ENCODE assay signal across 1 mouse cellular context in the genomic region with DNA sequence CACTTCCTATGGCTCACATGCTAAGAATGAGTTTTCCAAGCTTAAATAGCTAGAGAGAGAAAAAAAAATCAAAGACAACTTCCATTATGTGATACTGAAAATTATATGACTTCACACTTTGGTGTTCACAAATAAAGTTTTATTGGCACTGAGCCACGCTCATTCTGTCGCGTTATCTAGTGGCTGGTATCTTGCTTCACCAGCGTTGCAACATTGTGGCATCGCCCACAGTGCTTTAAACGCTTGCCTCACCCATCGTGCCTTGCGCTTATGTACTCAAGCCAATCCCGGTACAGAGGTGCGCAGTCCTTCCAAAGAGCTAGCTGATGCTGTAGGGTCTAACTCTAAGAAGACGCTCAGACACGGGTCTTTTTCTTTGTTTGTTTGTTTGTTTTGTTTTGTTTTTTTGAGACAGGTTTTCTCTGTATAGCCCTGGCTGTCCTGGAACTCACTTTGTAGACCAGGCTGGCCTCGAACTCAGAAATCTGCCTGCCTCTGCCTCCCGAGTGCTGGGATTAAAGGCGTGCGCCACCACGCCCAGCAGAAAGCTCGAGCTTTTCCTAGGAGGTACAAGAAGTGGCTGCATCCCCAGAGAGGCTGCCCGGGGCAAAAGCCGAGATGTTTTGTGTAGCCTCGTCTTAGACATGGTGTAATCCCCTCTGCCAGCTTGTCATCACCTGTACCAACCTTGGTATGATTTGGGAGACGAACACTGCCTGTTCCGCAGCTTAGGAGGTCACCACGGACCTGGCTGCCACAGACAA.
TF ChIP-seq lines count a peak whose summit lies in the region.

No protein-coding gene starts in this region.

TF ChIP-seq in MEL, 35 proteins besides CTCF, POLR2A, EP300 and RAD21:
- peak; percentile 46 for TF ChIP-seq KAT2A (conservative IDR thresholded peaks at IDR 0.05; ENCODE audit: low read depth, low read length)
- no peak for TF ChIP-seq CHD1 (IDR thresholded peaks at IDR 0.05; ENCODE audit: low read depth, low read length)
- 0 out of 2 replicates have a peak, but pooled peaks have one; percentile 33 for TF ChIP-seq NRF1 (IDR thresholded peaks at IDR 0.05; ENCODE audit: insufficient read depth, low read depth, low read length, poor library complexity, severe bottlenecking)
- 0 out of 2 replicates have a peak, but pooled peaks have one; percentile 49 for TF ChIP-seq GABPA (IDR thresholded peaks at IDR 0.05; ENCODE audit: low read depth, low read length)
- TF ChIP-seq UBTF (IDR thresholded peaks at IDR 0.05; ENCODE audit: borderline replicate concordance, insufficient read depth, low read depth, low read length): no peak
- TF ChIP-seq RCOR1 (IDR thresholded peaks at IDR 0.05; ENCODE audit: low read depth, low read length): peak; percentile 93
- TF ChIP-seq TAL1 (IDR thresholded peaks at IDR 0.05; ENCODE audit: low read length): peak; percentile 79
- TF ChIP-seq MAZ (IDR thresholded peaks at IDR 0.05; ENCODE audit: low read depth, low read length): no peak
- TF ChIP-seq MAX (IDR thresholded peaks at IDR 0.05; ENCODE audit: low read length): peak; percentile 91
- TF ChIP-seq MYB (IDR thresholded peaks at IDR 0.05; ENCODE audit: low read depth, low read length): 0 out of 2 replicates have a peak, but pooled peaks have one; percentile 12
- TF ChIP-seq NELFE (IDR thresholded peaks at IDR 0.05; ENCODE audit: low read depth, low read length): peak; percentile 30; the same call in 1 of the 2 replicates
- no peak for TF ChIP-seq ZKSCAN1 (IDR thresholded peaks at IDR 0.05; ENCODE audit: low read depth, low read length)
- TF ChIP-seq ELF1 (IDR thresholded peaks at IDR 0.05; ENCODE audit: low read depth, low read length): 0 out of 2 replicates have a peak, but pooled peaks have one; percentile 30
- no peak for TF ChIP-seq BHLHE40 (IDR thresholded peaks at IDR 0.05; ENCODE audit: borderline replicate concordance, low read depth, low read length)
- peak; percentile 61; the same call in 1 of the 2 replicates for TF ChIP-seq POLR2AphosphoS2 (IDR thresholded peaks at IDR 0.05; ENCODE audit: low read length)
- TF ChIP-seq TBP (IDR thresholded peaks at IDR 0.05; ENCODE audit: low read depth, low read length): peak; percentile 91
- TF ChIP-seq ZNF384 (IDR thresholded peaks at IDR 0.05; ENCODE audit: low read depth, low read length): peak; percentile 82
- TF ChIP-seq MAFK (IDR thresholded peaks at IDR 0.05; ENCODE audit: borderline replicate concordance, low read depth, low read length): no peak
- TF ChIP-seq JUND (IDR thresholded peaks at IDR 0.05; ENCODE audit: low read depth, low read length): no peak
- peak; percentile 95 for TF ChIP-seq GATA1 (IDR thresholded peaks at IDR 0.05; ENCODE audit: low read depth, low read length)
- TF ChIP-seq E2F4 (IDR thresholded peaks at IDR 0.05; ENCODE audit: borderline replicate concordance, low read depth, low read length): no peak
- no peak for TF ChIP-seq USF2 (IDR thresholded peaks at IDR 0.05; ENCODE audit: borderline replicate concordance in 1 of 2, insufficient read depth in 1 of 2, low read depth in 1 of 2, low read length in 2 of 2)
- TF ChIP-seq SIN3A (IDR thresholded peaks at IDR 0.05; ENCODE audit: low read length): peak; percentile 89
- peak; percentile 94 for TF ChIP-seq MYC (IDR thresholded peaks at IDR 0.05; ENCODE audit: low read depth, low read length)
- TF ChIP-seq POLR2AphosphoS5 (IDR thresholded peaks at IDR 0.05; ENCODE audit: borderline replicate concordance, low read depth, low read length): no peak
- peak; percentile 25; the same call in 1 of the 2 replicates for TF ChIP-seq SMC3 (IDR thresholded peaks at IDR 0.05; ENCODE audit: low read depth, low read length)
- peak; percentile 61 for TF ChIP-seq CHD2 (IDR thresholded peaks at IDR 0.05; ENCODE audit: low read length)
- TF ChIP-seq ZMIZ1 (IDR thresholded peaks at IDR 0.05; ENCODE audit: low read depth, low read length): no peak
- TF ChIP-seq HCFC1 (IDR thresholded peaks at IDR 0.05; ENCODE audit: low read depth, low read length): peak; percentile 79
- TF ChIP-seq USF1 (IDR thresholded peaks at IDR 0.05; ENCODE audit: low read depth, low read length): no peak
- TF ChIP-seq MEF2A (IDR thresholded peaks at IDR 0.05; ENCODE audit: extremely low read depth, insufficient replicate concordance, low read depth, low read length, poor library complexity, severe bottlenecking): no peak
- TF ChIP-seq ETS1 (IDR thresholded peaks at IDR 0.05; ENCODE audit: low read depth, low read length): peak; percentile 95
- TF ChIP-seq ZC3H11A (IDR thresholded peaks at IDR 0.05; ENCODE audit: low read depth, low read length): no peak
- TF ChIP-seq MXI1 (IDR thresholded peaks at IDR 0.05; ENCODE audit: low read depth, low read length): peak; percentile 82
- TF ChIP-seq TCF12 (IDR thresholded peaks at IDR 0.05; ENCODE audit: low read depth, low read length): peak; percentile 80
